Mouse (Mus musculus): ENCODE results near the gene Gak. TPM values are rescaled to one million over a fixed set of nuclear protein-coding genes. Genes with fewer than 3 reads are reported as not detected.

Gak gene
- polyA plus RNA-seq, 1 experiment from 2014 or later = 47.9 TPM

DNA sequence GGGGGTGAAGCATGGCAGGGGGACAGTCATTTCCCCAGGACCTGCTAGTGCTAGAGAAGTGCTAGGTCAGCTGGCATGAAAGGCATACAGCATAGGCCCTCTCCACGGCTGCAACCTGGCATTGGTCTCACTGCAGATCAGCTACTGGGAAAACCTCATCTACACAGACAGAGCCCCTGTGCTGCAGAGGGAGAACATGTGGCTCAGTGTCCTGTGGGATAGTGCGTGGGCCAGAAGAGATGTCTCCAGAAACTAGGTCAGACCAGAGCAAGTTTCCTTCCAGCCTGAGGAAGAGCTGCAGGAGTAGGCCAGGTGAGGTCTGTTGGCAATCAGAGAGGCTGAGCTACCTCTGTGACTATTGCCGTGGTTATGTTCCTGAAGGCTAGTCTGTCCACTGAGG, 107.7 kb downstream of the Gak start:
- 75% methylated on average over 3 of the region's 3 CpGs for WGBS
- no peak overlapping the region for H3K27ac ChIP-seq
- no peak for ATAC-seq (ENCODE audit: insufficient number of reproducible peaks, low FRiP score, low TSS enrichment, low read depth)
- no peaks in the 10 kb centered on the region for H3K9me3 ChIP-seq
- H3K9ac ChIP-seq = no peak overlapping the region
- no peaks in the 10 kb centered on the region for H3K4me1 ChIP-seq
- H3K4me3 ChIP-seq = no peak overlapping the region
- H3K4me2 ChIP-seq = no peak overlapping the region
- no peaks in the 10 kb centered on the region for H3K27me3 ChIP-seq
- H3K36me3 ChIP-seq = no peaks in the 10 kb centered on the region

DNA sequence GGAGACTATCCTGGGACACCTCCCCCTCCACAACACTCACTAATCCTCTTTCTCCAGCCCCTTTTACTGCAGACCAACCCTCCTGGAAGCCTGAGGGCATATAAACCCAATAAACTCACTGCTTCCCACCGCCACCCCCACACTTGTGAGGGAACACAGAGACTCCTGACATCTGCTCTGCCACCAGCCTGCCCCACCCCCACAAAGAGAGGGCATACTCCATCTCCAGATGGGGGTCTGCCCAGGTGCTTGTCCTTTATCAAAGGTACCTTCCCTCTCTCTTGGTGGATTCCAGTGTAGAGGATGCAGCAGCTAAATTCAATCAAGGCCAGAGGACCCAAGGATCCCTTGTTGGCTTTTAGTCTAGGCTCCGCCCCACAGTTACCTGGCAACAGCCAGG, 108.5 kb downstream of the Gak start:
- Histone ChIP-seq H3K27ac (no peak overlapping the region), H3K27me3 (no peaks in the 10 kb centered on the region), H3K36me3 (no peaks in the 10 kb centered on the region), H3K9ac (no peak overlapping the region), H3K4me1 (no peaks in the 10 kb centered on the region), H3K4me3 (no peak overlapping the region), H3K9me3 (no peaks in the 10 kb centered on the region), H3K4me2 (no peak overlapping the region)
- ATAC-seq (ENCODE audit: insufficient number of reproducible peaks, low FRiP score, low TSS enrichment, low read depth) = no peak
- WGBS = 56% methylated on average over 2 of the region's 2 CpGs

DNA sequence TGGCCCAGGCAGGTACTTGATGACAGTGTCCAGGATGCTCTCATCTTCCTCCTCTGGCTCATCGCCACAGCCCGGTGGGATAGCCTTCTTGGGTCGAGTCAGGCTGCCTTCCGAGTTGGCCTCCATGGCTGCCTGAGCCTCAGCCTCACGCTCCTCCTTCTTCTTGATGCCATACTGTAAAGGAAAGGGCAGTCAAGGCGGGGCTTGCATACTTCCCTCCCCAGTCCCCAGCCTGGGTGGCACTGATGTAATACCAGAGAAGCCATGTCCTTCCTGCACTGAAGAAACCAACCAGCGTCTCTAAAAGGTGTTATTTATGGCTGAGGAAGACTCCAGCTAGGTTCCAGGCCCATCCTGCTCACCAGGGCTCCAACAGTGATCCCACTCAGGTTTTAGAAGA, 109.4 kb downstream of the Gak start:
- Histone ChIP-seq H3K9me3 (no peaks in the 10 kb centered on the region), H3K27ac (no peak overlapping the region), H3K36me3 (no peaks in the 10 kb centered on the region), H3K9ac (no peak overlapping the region), H3K4me3 (no peak overlapping the region), H3K27me3 (no peaks in the 10 kb centered on the region), H3K4me1 (no peaks in the 10 kb centered on the region), H3K4me2 (no peak overlapping the region)
- WGBS = 70% methylated on average over 7 of the region's 7 CpGs
- no peak for ATAC-seq (ENCODE audit: insufficient number of reproducible peaks, low FRiP score, low TSS enrichment, low read depth)

Other genes starting within 250 kb of the Gak start
- 0.22 and 0.27 TPM in 2 replicates for gene Pde6b, start 241.4 kb downstream of the Gak start, polyA plus RNA-seq (2015; fragmentation: Nextera tagmentation; extraction: Ambion mirVana)
- 337 and 365 TPM in 2 replicates for gene Atp5k, start 195.3 kb downstream of the Gak start, polyA plus RNA-seq (2015; fragmentation: Nextera tagmentation; extraction: Ambion mirVana)
- gene Mfsd7a, start 180.9 kb downstream of the Gak start, polyA plus RNA-seq (2015; fragmentation: Nextera tagmentation; extraction: Ambion mirVana) = 0.70 and 1.5 TPM in 2 replicates
- gene Pcgf3, start 168.5 kb downstream of the Gak start, polyA plus RNA-seq (2015; fragmentation: Nextera tagmentation; extraction: Ambion mirVana) = 19.3 and 21.1 TPM in 2 replicates
- 0.36 and 0.64 TPM in 2 replicates for gene Cplx1, start 79.7 kb downstream of the Gak start, polyA plus RNA-seq (2015; fragmentation: Nextera tagmentation; extraction: Ambion mirVana)
- gene Tmem175, start within 50 bp of the Gak start, polyA plus RNA-seq (2015; fragmentation: Nextera tagmentation; extraction: Ambion mirVana) = 27.9 and 30.8 TPM in 2 replicates
- gene Idua, start 30.6 kb upstream of the Gak start, polyA plus RNA-seq (2015; fragmentation: Nextera tagmentation; extraction: Ambion mirVana) = 17.8 TPM in 2 replicates
- 15.7 and 17.1 TPM in 2 replicates for gene Dgkq, start 39.9 kb upstream of the Gak start, polyA plus RNA-seq (2015; fragmentation: Nextera tagmentation; extraction: Ambion mirVana)
- 0.56 and 0.81 TPM in 2 replicates for gene Slc26a1, start 45.8 kb upstream of the Gak start, polyA plus RNA-seq (2015; fragmentation: Nextera tagmentation; extraction: Ambion mirVana)
- gene Fgfrl1, start 62.6 kb upstream of the Gak start, polyA plus RNA-seq (2015; fragmentation: Nextera tagmentation; extraction: Ambion mirVana) = 32.0 and 36.1 TPM in 2 replicates
- gene Rnf212, start 145.2 kb upstream of the Gak start, polyA plus RNA-seq (2015; fragmentation: Nextera tagmentation; extraction: Ambion mirVana) = not detected in 2 replicates
- not detected in 2 replicates for gene Tmed11, start 165.6 kb upstream of the Gak start, polyA plus RNA-seq (2015; fragmentation: Nextera tagmentation; extraction: Ambion mirVana)
- gene Vmn2r8, start 179.1 kb upstream of the Gak start, polyA plus RNA-seq (2015; fragmentation: Nextera tagmentation; extraction: Ambion mirVana) = not detected in 2 replicates
- not detected in 2 replicates for gene Vmn2r9, start 222.8 kb upstream of the Gak start, polyA plus RNA-seq (2015; fragmentation: Nextera tagmentation; extraction: Ambion mirVana)